Mouse (Mus musculus) lung, embryonic 15.5 days (tissue): ENCODE measurements around the gene Ablim2. TPM values are rescaled to one million over a fixed set of nuclear protein-coding genes. Genes with fewer than 3 reads are reported as not detected.
A peak's percentile ranks its signal among the peaks of the same experiment; 100 is the strongest.

Source experiments
- ATAC-seq: fragments of 200-750 bp; cut with Nextera tagmentation; 2 replicates; pipeline ENCODE4 v1.8.0; 2017; ENCODE audit warnings: moderate number of reproducible peaks, borderline replicate concordance; ENCODE audit not compliant: low FRiP score, low TSS enrichment; ENCODE audit errors: extremely low read depth
- H3K27ac ChIP-seq: fragments of 300-500 bp; sonication (generic); 2 replicates; pipeline ENCODE4 v1.5.1; 2015; ENCODE audit warnings: moderate library complexity, mild to moderate bottlenecking, inconsistent platforms
- H3K27me3 ChIP-seq: fragments of 300-500 bp; sonication (generic); 2 replicates; pipeline ENCODE4 v1.6.1; 2015; ENCODE audit warnings: inconsistent platforms
- H3K36me3 ChIP-seq: fragments of 300-500 bp; sonication (generic); 2 replicates; pipeline ENCODE4 v1.6.1; 2015; ENCODE audit warnings: inconsistent platforms
- H3K4me1 ChIP-seq: fragments of 300-500 bp; sonication (generic); 2 replicates; pipeline ENCODE4 v1.6.1; 2015; ENCODE audit warnings: inconsistent platforms
- H3K4me2 ChIP-seq: fragments of 300-500 bp; sonication (generic); 2 replicates; pipeline ENCODE4 v1.6.1; 2015; ENCODE audit warnings: inconsistent platforms, mild to moderate bottlenecking, moderate library complexity
- H3K4me3 ChIP-seq: fragments of 300-500 bp; sonication (generic); 2 replicates; pipeline ENCODE4 v1.5.1; 2015; ENCODE audit warnings: mild to moderate bottlenecking, inconsistent platforms
- H3K9ac ChIP-seq: fragments of 300-500 bp; sonication (generic); 2 replicates; pipeline ENCODE4 v1.6.1; 2015; ENCODE audit warnings: inconsistent platforms
- H3K9me3 ChIP-seq: fragments of 300-500 bp; sonication (generic); 2 replicates; pipeline ENCODE4 v1.6.1; 2016; ENCODE audit warnings: inconsistent platforms
- WGBS: fragments of 180-500 bp; shearing (Covaris S2); methylation state at CpG from one replicate; pipeline ENCODE4 v1.1.7; 2015; 5-methylcytosine and 5-hydroxymethylcytosine counted together
- polyA plus RNA-seq: library from polyadenylated mRNA; unstranded; fragments of >200 nt; fragmentation: Nextera tagmentation; extraction: Ambion mirVana; gene quantifications from 2 replicates; pipeline ENCODE4 v1.2.1, GENCODE M21; 2015

Ablim2 gene
- polyA plus RNA-seq, 1 experiment from 2014 or later, result 0.27 TPM

DNA sequence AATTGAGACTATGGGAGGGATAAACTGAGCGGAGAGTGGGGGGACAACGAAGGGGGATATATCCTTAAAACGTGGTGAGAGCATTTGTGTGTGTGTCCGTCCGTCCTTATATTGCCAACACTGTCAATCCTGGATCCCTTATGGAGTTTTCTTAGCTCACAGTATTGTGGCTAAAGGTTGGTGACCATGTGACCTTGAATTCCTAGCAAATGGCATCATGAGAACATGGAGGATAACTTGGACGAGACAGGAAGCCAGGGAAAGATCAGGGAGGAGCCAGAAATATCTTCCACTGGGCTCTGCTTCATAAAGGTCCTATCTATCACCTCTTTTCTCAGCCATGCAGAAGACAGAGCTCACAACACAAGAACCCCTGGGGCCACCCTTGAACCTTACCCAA is 165.8 kb downstream of the Ablim2 start:
- 74% methylated on average over 6 of the region's 6 CpGs for WGBS
- Histone ChIP-seq H3K4me2 (no peak overlapping the region), H3K9ac (no peak overlapping the region), H3K4me3 (no peak overlapping the region), H3K9me3 (no peaks in the 10 kb centered on the region), H3K36me3 (no peaks in the 10 kb centered on the region), H3K27me3 (no peaks in the 10 kb centered on the region), H3K4me1 (peaks cover 73% of the 10 kb centered on the region), H3K27ac (0 out of 2 replicates have a peak overlapping the region, but pooled peaks have one; percentile 2)
- ATAC-seq, result no peak

DNA sequence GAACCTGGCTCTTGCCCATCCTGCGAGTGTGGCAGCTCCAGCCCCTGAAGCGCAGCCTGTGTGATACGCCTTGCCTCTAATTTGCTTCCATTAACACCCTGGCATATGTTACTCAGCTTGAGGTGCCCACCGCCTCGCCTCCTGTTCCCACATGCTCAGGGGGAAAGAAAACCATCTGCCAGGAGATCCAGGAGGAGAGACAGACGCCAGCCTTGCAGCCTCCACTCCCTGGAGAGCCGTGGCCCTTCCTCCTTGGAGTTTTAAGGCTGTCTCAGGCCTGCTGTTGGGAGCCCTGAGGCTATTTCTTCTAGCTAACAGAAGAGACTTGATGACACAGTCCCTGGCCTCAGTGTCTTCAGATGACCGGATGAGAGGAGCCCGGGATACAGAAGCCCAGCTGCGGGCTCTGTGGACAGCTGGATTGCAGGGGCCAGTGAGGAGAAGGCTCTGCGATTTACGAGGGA is 167.5 kb downstream of the Ablim2 start:
- peaks cover 57% of the 10 kb centered on the region for H3K4me1 ChIP-seq
- H3K27ac ChIP-seq, result peak overlapping the region; percentile 35; the same call in 1 of the 2 replicates

DNA sequence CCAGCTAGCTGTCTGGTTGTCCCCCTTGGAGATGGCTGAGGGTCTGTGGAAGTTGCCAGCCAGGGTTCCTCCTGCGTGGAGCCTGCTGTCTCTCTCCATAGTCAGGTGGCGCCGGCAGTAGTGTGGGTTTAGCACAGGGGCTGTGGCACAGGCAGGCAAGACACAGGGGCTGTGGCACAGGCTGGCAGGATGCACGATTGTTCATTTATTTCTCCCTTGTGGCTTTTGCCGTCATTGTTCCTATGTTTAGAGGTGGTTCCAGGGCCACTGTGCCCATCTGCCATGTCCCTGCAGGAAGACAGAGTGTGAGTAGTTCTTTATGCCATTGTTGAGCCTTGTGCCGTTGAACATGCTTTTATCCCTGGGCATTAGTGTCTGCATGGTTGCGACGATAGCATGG is 168.8 kb downstream of the Ablim2 start:
- peaks cover 56% of the 10 kb centered on the region for H3K4me1 ChIP-seq
- 81% methylated on average over 8 of the region's 8 CpGs for WGBS
- H3K9ac ChIP-seq, result no peak overlapping the region
- H3K36me3 ChIP-seq, result no peaks in the 10 kb centered on the region
- ATAC-seq, result no peak
- H3K4me2 ChIP-seq, result no peak overlapping the region
- no peak overlapping the region for H3K27ac ChIP-seq
- no peaks in the 10 kb centered on the region for H3K9me3 ChIP-seq
- no peak overlapping the region for H3K4me3 ChIP-seq
- no peaks in the 10 kb centered on the region for H3K27me3 ChIP-seq

More for the DNA sequence above, 167.5 kb downstream of the Ablim2 start:
- WGBS, result 61% methylated on average over 12 of the region's 12 CpGs
- no peak overlapping the region for H3K4me2 ChIP-seq
- H3K9ac ChIP-seq, result no peak overlapping the region
- no peaks in the 10 kb centered on the region for H3K27me3 ChIP-seq
- H3K9me3 ChIP-seq, result no peaks in the 10 kb centered on the region
- ATAC-seq, result no peak
- no peak overlapping the region for H3K4me3 ChIP-seq
- no peaks in the 10 kb centered on the region for H3K36me3 ChIP-seq

DNA sequence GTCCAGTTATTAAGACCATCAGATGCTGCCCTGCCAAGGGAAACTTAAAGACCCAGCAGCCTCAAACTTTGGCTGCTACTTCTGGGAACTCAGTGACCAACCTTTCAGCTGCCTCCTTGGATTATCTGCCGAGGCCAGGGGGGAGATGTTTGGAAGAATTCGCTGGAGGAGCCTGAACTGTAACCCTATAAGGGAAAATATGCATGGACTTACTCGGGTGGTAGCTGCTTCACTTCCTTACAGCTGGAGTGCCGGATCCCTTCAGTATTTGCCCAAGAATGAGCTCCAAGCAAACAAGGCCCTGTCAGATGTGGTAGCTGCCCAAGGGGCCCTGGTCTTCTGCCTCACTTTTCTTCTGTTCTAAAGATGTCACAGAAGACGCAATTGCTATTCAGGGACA is 173.6 kb downstream of the Ablim2 start:
- H3K36me3 ChIP-seq, result no peaks in the 10 kb centered on the region
- H3K4me1 ChIP-seq, result peaks cover 53% of the 10 kb centered on the region
- H3K27me3 ChIP-seq, result no peaks in the 10 kb centered on the region
- H3K4me2 ChIP-seq, result no peak overlapping the region
- peak overlapping the region; percentile 48 for H3K27ac ChIP-seq
- no peak overlapping the region for H3K4me3 ChIP-seq
- H3K9ac ChIP-seq, result no peak overlapping the region
- WGBS, result 24% methylated on average over 5 of the region's 5 CpGs
- peak; percentile 24; the same call in 1 of the 2 replicates for ATAC-seq
- no peaks in the 10 kb centered on the region for H3K9me3 ChIP-seq

GRCm38 (mm10) chr5:35933059-35933458 is 175.4 kb downstream of the Ablim2 start:
- 65% methylated on average over 10 of the region's 10 CpGs for WGBS
- H3K4me2 ChIP-seq, result no peak overlapping the region
- peaks cover 4% of the 10 kb centered on the region; the same call in 1 of the 2 replicates for H3K36me3 ChIP-seq
- ATAC-seq, result no peak
- H3K4me3 ChIP-seq, result no peak overlapping the region
- no peak overlapping the region for H3K27ac ChIP-seq
- H3K27me3 ChIP-seq, result no peaks in the 10 kb centered on the region
- H3K9ac ChIP-seq, result no peak overlapping the region
- no peaks in the 10 kb centered on the region for H3K9me3 ChIP-seq
- H3K4me1 ChIP-seq, result peaks cover 50% of the 10 kb centered on the region

Other genes with a start within 250 kb of the Ablim2 start
- 5.8 and 8.7 TPM in 2 replicates for gene Cpz, start 232.2 kb upstream of the Ablim2 start, polyA plus RNA-seq
- 8.0 and 8.5 TPM in 2 replicates for gene Trmt44, start 182.8 kb upstream of the Ablim2 start, polyA plus RNA-seq
- 11.1 and 13.5 TPM in 2 replicates for gene Acox3, start 174.8 kb upstream of the Ablim2 start, polyA plus RNA-seq
- gene Htra3, start 78.1 kb upstream of the Ablim2 start, polyA plus RNA-seq, result 26.0 and 29.2 TPM in 2 replicates
- 11.0 and 11.6 TPM in 2 replicates for gene Sh3tc1, start 17.9 kb upstream of the Ablim2 start, polyA plus RNA-seq
- 20.5 and 21.5 TPM in 2 replicates for gene Afap1, start 135.4 kb downstream of the Ablim2 start, polyA plus RNA-seq